Mouse (Mus musculus) right cerebral cortex, postnatal 10 days (tissue): ENCODE data around the gene Scnn1b.

Experiments used
- DNase-seq, 2 experiments: peaks; one replicate each; pipeline ENCODE4 v3.0.0; 2021; ENCODE audit warnings: low spot score in 2 of 2

Scnn1b gene

GRCm38 (mm10) chr7:121963883-121964398 lies 99.1 kb downstream of the Scnn1b start:
- DNase-seq, result peak; percentile 65 to 67

GRCm38 (mm10) chr7:121966169-121966568 lies 101.3 kb downstream of the Scnn1b start:
- no peak for DNase-seq
